Mouse (Mus musculus) hindbrain, embryonic 10.5 days (tissue): ENCODE results near the gene Gm27029. TPM values are rescaled to one million over a fixed set of nuclear protein-coding genes. Genes with fewer than 3 reads are reported as not detected.

ENCODE experiments used
- DNase-seq: peaks from one replicate; pipeline ENCODE4 v3.0.0-alpha.2; 2017; ENCODE audit warnings: low spot score
- H3K27ac ChIP-seq: fragments of 300-500 bp; sonication (generic); 2 replicates; pipeline ENCODE4 v1.5.1; 2016; ENCODE audit warnings: mild to moderate bottlenecking, moderate library complexity
- H3K27me3 ChIP-seq: fragments of 300-500 bp; sonication (generic); 2 replicates; pipeline ENCODE4 v1.6.1; 2016; ENCODE audit warnings: mild to moderate bottlenecking; ENCODE audit not compliant: poor library complexity, insufficient read depth, severe bottlenecking
- H3K36me3 ChIP-seq: fragments of 300-500 bp; sonication (generic); 2 replicates; pipeline ENCODE4 v1.6.1; 2016; ENCODE audit warnings: mild to moderate bottlenecking, moderate library complexity
- H3K4me1 ChIP-seq: fragments of 300-500 bp; sonication (generic); replicated peaks from 2 replicates; pipeline ENCODE4 v1.6.1; 2016; ENCODE audit warnings: mild to moderate bottlenecking
- H3K4me3 ChIP-seq: fragments of 300-500 bp; sonication (generic); 2 replicates; pipeline ENCODE4 v1.5.1; 2016; ENCODE audit warnings: mild to moderate bottlenecking, moderate library complexity
- H3K9me3 ChIP-seq: fragments of 300-500 bp; sonication (generic); 2 replicates; pipeline ENCODE4 v1.6.1; 2016; ENCODE audit warnings: mild to moderate bottlenecking, moderate library complexity
- WGBS: fragments of 180-500 bp; shearing (Covaris S2); methylation state at CpG from one replicate; pipeline ENCODE4 v1.1.7; 2016; 5-methylcytosine and 5-hydroxymethylcytosine counted together
- polyA plus RNA-seq: library from polyadenylated mRNA; unstranded; fragments of >200 nt; fragmentation: Nextera tagmentation; extraction: Ambion mirVana; gene quantifications from 2 replicates; pipeline ENCODE4 v1.2.1, GENCODE M21; 2016

Gm27029 gene
- polyA plus RNA-seq, 1 experiment from 2014 or later = 9.4 TPM

DNA sequence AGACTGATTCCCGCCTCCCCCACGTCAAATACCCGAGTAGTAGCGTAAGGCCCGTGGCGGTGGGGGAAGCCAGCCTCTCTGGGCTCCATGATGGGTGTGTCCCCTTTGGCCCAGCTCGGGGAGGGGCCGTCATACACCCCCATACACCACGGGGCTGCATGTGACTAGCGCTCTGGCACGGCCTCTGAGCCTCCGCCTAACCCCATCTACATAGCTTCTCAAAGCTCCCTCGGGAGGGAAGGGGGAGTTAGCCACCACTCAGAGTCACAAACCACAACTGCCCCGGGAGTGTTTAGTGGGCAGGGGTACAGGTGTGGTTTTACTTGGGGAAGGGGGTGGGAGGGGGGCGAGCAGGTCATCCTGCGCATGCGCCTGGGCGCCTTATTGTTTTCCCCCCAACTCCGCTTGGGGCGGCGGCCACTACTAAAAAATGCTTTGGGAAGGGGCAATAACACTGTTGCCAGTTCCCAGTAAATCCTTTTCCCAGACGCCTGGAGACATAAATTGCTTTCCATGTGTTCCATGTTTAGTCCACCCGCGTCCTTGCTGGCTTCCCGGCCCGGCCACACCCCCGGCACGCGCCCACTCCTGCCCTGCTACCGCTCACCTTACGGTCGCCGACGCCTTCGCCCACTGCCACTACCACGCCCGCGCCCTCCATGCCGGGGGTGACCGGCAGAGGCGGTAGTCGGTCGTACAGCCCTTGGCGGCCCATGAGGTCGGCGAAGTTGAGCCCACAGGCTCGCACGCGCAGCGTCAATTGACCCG lies 40.7 kb upstream of the Gm27029 start:
- peak overlapping the region; percentile 87 for H3K27ac ChIP-seq
- peaks cover 85% of the 10 kb centered on the region for H3K4me1 ChIP-seq
- DNase-seq = peak; percentile 68
- H3K36me3 ChIP-seq = peaks cover 28% of the 10 kb centered on the region
- no peaks in the 10 kb centered on the region for H3K9me3 ChIP-seq
- H3K4me3 ChIP-seq = peak overlapping the region; percentile 75
- H3K27me3 ChIP-seq = peaks cover 8% of the 10 kb centered on the region
- WGBS = under 1% methylated on average over 51 of the region's 51 CpGs

DNA sequence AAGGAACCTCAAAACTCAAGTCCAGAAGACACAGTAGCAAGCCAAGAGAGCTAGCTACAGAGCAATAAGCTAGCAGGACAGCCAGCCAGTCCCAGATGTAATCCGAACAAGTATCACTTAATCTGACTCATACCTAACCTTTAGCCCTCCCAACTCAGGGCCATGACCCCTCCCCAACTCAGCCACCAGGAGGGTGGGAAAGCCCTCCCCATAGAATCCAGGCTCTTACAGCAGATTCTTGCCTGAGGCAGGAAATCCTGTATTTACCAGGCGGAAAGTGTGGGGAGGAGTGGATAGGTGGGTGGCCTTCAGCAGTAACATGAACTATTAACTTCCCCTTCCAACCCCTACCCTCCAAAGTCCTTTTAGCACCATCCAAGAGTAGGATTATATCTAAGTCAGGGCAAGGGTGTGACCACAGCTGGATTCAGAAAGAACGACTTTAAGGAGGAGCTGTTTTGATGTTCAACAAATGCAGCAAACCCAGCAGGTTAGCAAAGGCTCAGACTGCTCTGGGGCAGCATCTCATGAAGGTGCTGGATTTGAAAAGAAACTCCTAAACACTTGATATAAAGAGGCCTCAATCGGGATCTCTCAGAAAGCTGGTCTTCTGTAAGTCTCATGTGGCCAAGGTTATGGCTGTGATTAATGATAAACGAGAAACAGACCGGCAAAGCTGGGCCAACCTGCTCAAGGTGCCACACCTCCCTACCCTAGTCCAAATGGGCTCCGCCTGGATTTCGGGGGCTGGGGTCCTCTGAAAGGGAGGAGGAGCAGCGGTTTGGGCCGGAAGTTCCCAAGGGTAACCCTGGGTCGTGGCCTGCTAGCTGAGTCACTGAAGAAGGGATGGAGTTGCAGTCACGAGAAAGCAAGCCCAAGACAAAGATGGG lies 39.9 kb upstream of the Gm27029 start, which contains the start of gene Rnd2:
TSS of gene Rnd2 (plus strand) at position 789 of the 890 bp plus-strand sequence.
- DNase-seq = no peak
- peaks cover 87% of the 10 kb centered on the region for H3K4me1 ChIP-seq
- peaks cover 32% of the 10 kb centered on the region for H3K36me3 ChIP-seq
- H3K27me3 ChIP-seq = peaks cover 8% of the 10 kb centered on the region
- WGBS = 13% methylated on average over 12 of the region's 12 CpGs
- peak within 1 kb of the TSS; percentile 75 for H3K4me3 ChIP-seq
- peak within 1 kb of the TSS; percentile 87 for H3K27ac ChIP-seq
- H3K9me3 ChIP-seq = no peaks in the 10 kb centered on the region

DNA sequence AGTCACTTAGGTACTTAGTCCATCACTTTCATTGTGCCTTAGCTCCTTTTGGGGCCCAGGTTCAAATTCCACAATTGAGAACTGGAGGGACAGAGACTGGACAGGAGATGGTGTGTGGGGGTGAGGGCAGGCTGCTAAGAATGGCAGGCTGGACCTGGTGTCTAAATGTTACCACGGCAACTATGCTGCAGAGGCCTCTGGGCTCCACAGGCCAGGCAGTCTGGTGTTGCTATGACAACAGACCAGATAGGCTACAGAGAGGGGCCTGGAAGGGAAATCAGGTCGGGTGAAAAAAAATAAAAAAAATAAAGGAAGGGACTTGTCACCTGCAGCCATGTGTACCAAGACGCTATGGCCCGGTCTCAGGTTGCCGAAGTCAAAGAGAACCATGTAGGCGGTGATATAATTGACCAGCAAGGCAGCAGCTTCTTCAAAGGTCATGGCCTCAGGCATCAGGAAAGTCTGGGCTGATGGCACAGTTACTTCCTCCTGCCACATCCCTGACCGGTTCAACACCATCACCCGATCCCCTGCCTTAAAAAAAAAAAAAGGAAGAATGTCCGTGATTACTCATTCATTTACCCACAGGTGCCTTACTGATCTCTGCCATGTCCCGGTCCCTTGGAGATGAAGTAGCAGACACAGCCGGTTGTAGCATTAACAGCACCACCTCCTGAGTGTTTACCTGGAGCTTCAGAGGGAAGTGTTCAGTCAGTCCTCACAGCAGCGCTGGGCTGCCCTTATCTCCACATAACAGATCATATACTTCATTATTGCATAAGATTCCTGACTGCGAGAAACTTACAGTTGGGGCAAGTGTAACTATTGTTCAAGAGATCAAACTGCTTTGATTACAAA lies 38.2 kb upstream of the Gm27029 start:
- peaks cover 48% of the 10 kb centered on the region for H3K36me3 ChIP-seq
- DNase-seq = peak; percentile 66

DNA sequence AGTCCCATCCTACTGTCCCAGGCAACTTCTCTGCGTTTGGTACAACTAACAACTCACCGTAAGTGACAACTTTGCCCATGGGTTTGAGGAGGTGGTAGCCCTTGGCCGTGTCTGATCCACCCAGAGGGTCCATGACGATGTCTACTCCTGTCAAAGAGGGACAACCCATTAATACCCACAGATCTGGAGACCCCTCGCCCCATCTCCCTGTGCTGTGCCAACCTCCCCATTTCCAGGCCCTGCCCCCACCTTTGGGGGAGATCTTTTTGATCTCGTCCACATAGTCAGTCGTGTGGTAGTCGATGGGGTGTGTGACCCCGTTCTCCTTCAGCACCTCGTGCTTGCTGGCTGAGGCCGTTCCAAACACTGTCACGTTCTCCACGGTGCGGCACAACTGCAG lies 37.5 kb upstream of the Gm27029 start:
- WGBS = 74% methylated on average over 14 of the region's 14 CpGs
- H3K27me3 ChIP-seq = peaks cover 7% of the 10 kb centered on the region
- no peak for DNase-seq
- peaks cover 78% of the 10 kb centered on the region for H3K4me1 ChIP-seq
- H3K4me3 ChIP-seq = peak overlapping the region; percentile 75
- H3K36me3 ChIP-seq = peaks cover 54% of the 10 kb centered on the region
- no peaks in the 10 kb centered on the region for H3K9me3 ChIP-seq
- H3K27ac ChIP-seq = peak overlapping the region; percentile 81

More for the DNA sequence above, 38.2 kb upstream of the Gm27029 start:
- 34% methylated on average over 13 of the region's 13 CpGs for WGBS
- Histone ChIP-seq H3K27ac (peak overlapping the region; percentile 81), H3K9me3 (no peaks in the 10 kb centered on the region), H3K27me3 (peaks cover 8% of the 10 kb centered on the region), H3K4me1 (peaks cover 84% of the 10 kb centered on the region), H3K4me3 (peak overlapping the region; percentile 75)

DNA sequence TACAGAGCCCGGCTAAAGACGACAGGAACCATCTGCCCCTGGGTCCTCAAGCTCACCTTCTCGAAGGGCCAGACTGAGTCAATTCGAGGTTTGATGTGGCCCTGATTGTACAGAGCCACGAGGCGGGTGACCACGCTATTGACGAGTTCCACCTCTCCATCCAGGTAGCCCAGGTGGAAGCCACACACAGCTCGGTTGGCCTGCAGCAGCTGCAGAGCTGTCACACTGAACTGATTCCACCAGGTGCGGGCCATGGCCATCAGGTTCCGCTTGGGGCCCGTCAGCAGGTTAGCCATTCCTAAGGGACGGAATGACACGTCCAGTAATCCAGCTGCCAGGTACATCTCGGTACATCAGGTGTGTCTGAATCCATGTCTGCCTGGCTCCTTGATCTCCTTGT lies 35.7 kb upstream of the Gm27029 start:
- Histone ChIP-seq H3K27ac (peak overlapping the region; percentile 66; the same call in 1 of the 2 replicates), H3K36me3 (peaks cover 61% of the 10 kb centered on the region), H3K4me1 (peaks cover 63% of the 10 kb centered on the region), H3K27me3 (no peaks in the 10 kb centered on the region), H3K4me3 (no peak overlapping the region), H3K9me3 (no peaks in the 10 kb centered on the region)
- DNase-seq = no peak
- 88% methylated on average over 15 of the region's 15 CpGs for WGBS

DNA sequence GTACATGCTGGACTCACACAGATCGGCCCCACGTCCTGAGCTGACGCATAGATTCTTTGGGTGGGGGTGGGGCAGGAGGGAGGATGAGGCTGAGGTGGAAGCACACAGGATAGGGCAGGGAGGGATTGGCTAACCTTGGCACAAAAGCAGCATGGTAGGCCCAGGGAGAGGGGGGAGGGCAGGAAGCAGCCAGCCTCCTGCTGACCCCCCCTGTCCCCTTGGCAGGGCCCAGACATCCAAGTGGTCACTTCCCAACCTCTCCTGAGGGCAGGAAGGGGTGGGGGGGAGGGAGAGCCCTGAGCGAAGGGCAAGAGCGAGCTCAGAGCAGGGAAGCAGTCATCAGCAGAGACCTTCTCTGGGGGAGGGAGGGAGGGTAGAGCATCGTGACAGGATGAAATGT lies 35.1 kb upstream of the Gm27029 start:
- Histone ChIP-seq H3K27ac (peak overlapping the region; percentile 66; the same call in 1 of the 2 replicates), H3K4me1 (peaks cover 63% of the 10 kb centered on the region), H3K9me3 (no peaks in the 10 kb centered on the region), H3K27me3 (no peaks in the 10 kb centered on the region), H3K36me3 (peaks cover 61% of the 10 kb centered on the region), H3K4me3 (no peak overlapping the region)
- WGBS = 35% methylated on average over 6 of the region's 6 CpGs
- no peak for DNase-seq

DNA sequence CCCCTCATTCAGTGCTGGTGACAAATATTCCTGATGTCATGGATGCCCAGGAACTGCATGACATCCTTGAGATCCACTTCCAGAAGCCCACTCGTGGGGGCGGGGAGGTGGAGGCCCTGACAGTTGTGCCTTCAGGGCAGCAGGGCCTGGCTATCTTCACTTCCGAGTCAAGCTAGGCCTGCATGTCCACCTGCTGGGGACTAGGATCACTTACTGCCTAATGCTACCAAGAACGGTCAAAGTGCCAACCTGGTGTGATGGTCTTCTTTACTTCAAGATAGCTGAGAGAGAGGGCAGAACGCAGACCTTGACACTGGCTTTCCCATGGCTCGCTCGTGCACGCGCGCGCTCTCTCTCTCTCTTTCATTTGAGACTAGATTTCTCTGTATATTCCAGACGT lies 33.6 kb upstream of the Gm27029 start:
- H3K36me3 ChIP-seq = peaks cover 61% of the 10 kb centered on the region
- no peak for DNase-seq
- H3K27ac ChIP-seq = 0 out of 2 replicates have a peak overlapping the region, but pooled peaks have one; percentile 16
- H3K4me3 ChIP-seq = no peak overlapping the region
- H3K4me1 ChIP-seq = peaks cover 57% of the 10 kb centered on the region
- H3K27me3 ChIP-seq = no peaks in the 10 kb centered on the region
- 85% methylated on average over 12 of the region's 12 CpGs for WGBS
- no peaks in the 10 kb centered on the region for H3K9me3 ChIP-seq

DNA sequence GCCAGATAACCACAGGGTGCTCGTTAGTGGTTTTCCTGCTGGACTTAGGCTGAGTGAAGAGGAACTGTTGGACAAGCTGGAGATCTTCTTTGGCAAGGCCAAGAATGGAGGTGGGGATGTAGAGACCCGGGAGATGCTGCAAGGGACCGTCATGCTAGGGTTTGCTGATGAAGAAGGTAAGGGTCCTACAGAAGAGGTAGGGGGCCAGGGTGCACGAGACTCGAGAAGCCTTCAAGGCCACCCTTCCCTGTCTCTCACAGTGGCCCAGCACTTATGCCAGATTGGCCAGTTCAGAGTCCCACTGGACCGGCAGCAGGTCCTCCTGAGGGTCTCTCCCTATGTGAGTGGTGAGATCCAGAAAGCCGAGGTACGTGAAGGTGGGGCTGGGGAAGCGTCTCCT lies 33.0 kb upstream of the Gm27029 start:
- H3K36me3 ChIP-seq = peaks cover 61% of the 10 kb centered on the region
- 93% methylated on average over 9 of the region's 9 CpGs for WGBS
- peaks cover 51% of the 10 kb centered on the region for H3K4me1 ChIP-seq
- H3K4me3 ChIP-seq = no peak overlapping the region
- H3K9me3 ChIP-seq = no peaks in the 10 kb centered on the region
- H3K27ac ChIP-seq = no peak overlapping the region
- no peaks in the 10 kb centered on the region for H3K27me3 ChIP-seq
- DNase-seq = no peak

DNA sequence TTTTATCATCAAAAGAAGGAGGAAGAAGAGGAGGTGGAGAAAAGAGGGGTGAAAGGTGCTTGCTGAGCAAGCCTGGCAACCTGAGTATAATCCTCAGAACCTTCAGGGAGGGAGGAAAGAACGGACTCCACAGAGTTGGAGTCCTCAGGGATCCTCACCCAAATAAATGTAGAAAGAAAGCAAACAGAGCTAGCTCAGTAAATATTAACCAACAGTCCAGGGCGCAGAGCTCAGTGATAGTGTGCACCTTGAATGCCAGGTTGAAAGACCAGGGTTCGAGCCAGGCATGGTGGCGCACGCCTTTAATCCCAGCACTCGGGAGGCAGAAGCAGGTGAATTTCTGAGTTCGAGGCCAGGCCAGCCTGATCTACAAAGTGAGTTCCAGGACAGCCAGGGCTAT lies 31.0 kb upstream of the Gm27029 start:
- no peak overlapping the region for H3K4me3 ChIP-seq
- H3K36me3 ChIP-seq = peaks cover 41% of the 10 kb centered on the region
- no peaks in the 10 kb centered on the region for H3K27me3 ChIP-seq
- no peaks in the 10 kb centered on the region for H3K9me3 ChIP-seq
- WGBS = 89% methylated on average over 7 of the region's 7 CpGs
- peak overlapping the region; percentile 35; the same call in 1 of the 2 replicates for H3K27ac ChIP-seq
- H3K4me1 ChIP-seq = peaks cover 42% of the 10 kb centered on the region
- DNase-seq = no peak

DNA sequence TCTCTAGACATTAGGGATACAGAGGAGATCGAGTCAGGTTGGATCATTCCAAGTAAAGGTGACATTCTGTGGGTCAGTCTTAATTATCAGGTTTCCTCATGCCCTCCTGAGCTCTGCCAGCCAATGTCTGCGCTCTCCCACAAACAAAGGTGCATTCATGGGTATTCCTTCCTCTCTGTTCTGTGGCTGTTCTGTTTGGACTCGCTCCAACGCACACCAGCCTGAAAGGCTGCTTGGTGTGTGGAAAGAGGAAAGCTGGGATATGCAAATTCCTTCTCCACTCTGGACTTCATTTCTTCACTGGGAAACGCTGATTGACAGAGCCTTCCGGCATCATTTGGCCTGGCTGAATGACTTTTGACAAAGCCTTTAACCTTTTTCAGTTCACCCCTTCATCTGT lies 30.1 kb upstream of the Gm27029 start:
- H3K4me3 ChIP-seq = no peak overlapping the region
- WGBS = 48% methylated on average over 6 of the region's 6 CpGs
- no peaks in the 10 kb centered on the region for H3K27me3 ChIP-seq
- H3K4me1 ChIP-seq = peaks cover 34% of the 10 kb centered on the region
- DNase-seq = no peak
- H3K9me3 ChIP-seq = no peaks in the 10 kb centered on the region
- H3K36me3 ChIP-seq = peaks cover 32% of the 10 kb centered on the region
- H3K27ac ChIP-seq = peak overlapping the region; percentile 69

DNA sequence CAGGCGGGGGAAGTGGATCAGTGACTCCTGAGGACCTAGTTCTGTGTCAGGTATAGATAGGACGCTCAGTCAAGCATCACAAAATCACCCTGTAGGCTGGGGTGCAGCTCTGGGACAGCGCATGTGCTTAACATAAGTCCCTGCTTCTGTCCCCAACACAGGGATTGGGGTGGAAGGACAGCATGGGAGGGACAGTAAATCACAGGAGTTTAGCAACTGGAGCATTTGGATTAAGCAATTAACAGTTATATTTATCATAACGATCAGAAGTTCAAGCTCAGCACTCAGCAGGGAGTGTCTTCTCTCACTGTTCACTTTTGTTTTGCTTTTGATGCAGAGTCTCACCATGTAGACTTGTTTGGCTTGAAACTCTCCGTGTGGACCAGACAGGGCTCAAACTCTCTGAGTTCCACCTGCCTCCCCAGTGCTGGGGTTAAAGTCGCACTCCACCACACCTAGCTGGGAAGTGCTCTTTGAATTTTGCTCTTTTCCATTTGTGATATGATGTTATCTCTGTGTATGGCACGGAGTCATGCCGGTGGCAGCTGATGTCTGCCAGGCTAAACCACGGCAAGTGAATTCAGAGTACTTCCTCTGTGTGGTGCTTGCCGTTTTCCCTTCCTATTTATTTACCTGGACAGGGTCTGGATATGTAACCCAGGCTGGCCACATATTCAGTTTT lies 27.6 kb upstream of the Gm27029 start:
- H3K27ac ChIP-seq = no peak overlapping the region
- H3K9me3 ChIP-seq = no peaks in the 10 kb centered on the region
- H3K4me1 ChIP-seq = peaks cover 19% of the 10 kb centered on the region
- no peak for DNase-seq
- no peaks in the 10 kb centered on the region for H3K27me3 ChIP-seq
- H3K36me3 ChIP-seq = peaks cover 8% of the 10 kb centered on the region; the same call in 1 of the 2 replicates
- no peak overlapping the region for H3K4me3 ChIP-seq
- WGBS = 77% methylated on average over 10 of the region's 10 CpGs

DNA sequence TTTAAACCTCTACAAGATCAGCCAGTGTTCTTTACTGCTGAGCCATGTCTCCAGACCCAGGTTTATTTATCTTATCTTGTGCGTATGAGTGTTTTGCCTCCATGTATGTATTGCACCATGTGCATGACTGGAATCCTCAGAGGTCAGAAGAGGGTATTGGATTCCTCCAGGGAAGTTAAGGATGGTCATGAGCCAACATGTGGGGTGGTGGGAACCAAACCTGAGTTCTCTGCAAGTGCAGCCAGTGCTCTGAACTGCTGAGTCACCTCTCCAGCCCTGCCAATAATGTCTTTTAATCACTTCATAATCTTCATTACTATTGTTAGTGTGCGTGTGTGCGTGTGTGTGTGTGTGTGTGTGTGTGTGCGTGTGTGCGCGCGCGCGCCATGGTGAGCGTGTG lies 26.9 kb upstream of the Gm27029 start:
- H3K36me3 ChIP-seq = peaks cover 6% of the 10 kb centered on the region
- no peaks in the 10 kb centered on the region for H3K27me3 ChIP-seq
- WGBS = 94% methylated on average over 10 of the region's 10 CpGs
- DNase-seq = no peak
- peaks cover 19% of the 10 kb centered on the region for H3K4me1 ChIP-seq
- no peak overlapping the region for H3K27ac ChIP-seq
- no peaks in the 10 kb centered on the region for H3K9me3 ChIP-seq
- H3K4me3 ChIP-seq = no peak overlapping the region
